Mouse (Mus musculus) forebrain, embryonic 12.5 days (tissue): ENCODE measurements around the gene Skiv2l. TPM values are rescaled to one million over a fixed set of nuclear protein-coding genes. Genes with fewer than 3 reads are reported as not detected.

Experiments used
- ATAC-seq: fragments of 200-750 bp; cut with Nextera tagmentation; 2 replicates; pipeline ENCODE4 v1.8.0; 2017; ENCODE audit warnings: moderate TSS enrichment; ENCODE audit not compliant: low FRiP score
- H3K27ac ChIP-seq: fragments of 300-500 bp; sonication (generic); 2 replicates; pipeline ENCODE4 v1.5.1; 2016; ENCODE audit warnings: mild to moderate bottlenecking
- H3K27me3 ChIP-seq: fragments of 300-500 bp; sonication (generic); 2 replicates; pipeline ENCODE4 v1.6.1; 2016; ENCODE audit warnings: mild to moderate bottlenecking
- H3K36me3 ChIP-seq: fragments of 300-500 bp; sonication (generic); replicated peaks from 2 replicates; pipeline ENCODE4 v1.6.1; 2016; ENCODE audit warnings: mild to moderate bottlenecking
- H3K4me1 ChIP-seq: fragments of 300-500 bp; sonication (generic); 2 replicates; pipeline ENCODE4 v1.6.1; 2016
- H3K4me2 ChIP-seq: fragments of 300-500 bp; sonication (generic); 2 replicates; pipeline ENCODE4 v1.6.1; 2016; ENCODE audit warnings: mild to moderate bottlenecking, moderate library complexity
- H3K4me3 ChIP-seq: fragments of 300-500 bp; sonication (generic); replicated peaks from 2 replicates; pipeline ENCODE4 v1.5.1; 2016; ENCODE audit warnings: mild to moderate bottlenecking
- H3K9ac ChIP-seq: fragments of 300-500 bp; sonication (generic); 2 replicates; pipeline ENCODE4 v1.6.1; 2016; ENCODE audit warnings: mild to moderate bottlenecking
- H3K9me3 ChIP-seq: fragments of 300-500 bp; sonication (generic); 2 replicates; pipeline ENCODE4 v1.6.1; 2016
- WGBS: fragments of 180-500 bp; shearing (Covaris S2); methylation state at CpG from one replicate; pipeline ENCODE4 v1.1.7; 2016; 5-methylcytosine and 5-hydroxymethylcytosine counted together
- polyA plus RNA-seq: library from polyadenylated mRNA; unstranded; fragments of >200 nt; fragmentation: Nextera tagmentation; extraction: Ambion mirVana; gene quantifications from 2 replicates; pipeline ENCODE4 v1.2.1, GENCODE M21; 2016

Skiv2l gene
- polyA plus RNA-seq, 1 experiment from 2014 or later, result 61.8 TPM

DNA sequence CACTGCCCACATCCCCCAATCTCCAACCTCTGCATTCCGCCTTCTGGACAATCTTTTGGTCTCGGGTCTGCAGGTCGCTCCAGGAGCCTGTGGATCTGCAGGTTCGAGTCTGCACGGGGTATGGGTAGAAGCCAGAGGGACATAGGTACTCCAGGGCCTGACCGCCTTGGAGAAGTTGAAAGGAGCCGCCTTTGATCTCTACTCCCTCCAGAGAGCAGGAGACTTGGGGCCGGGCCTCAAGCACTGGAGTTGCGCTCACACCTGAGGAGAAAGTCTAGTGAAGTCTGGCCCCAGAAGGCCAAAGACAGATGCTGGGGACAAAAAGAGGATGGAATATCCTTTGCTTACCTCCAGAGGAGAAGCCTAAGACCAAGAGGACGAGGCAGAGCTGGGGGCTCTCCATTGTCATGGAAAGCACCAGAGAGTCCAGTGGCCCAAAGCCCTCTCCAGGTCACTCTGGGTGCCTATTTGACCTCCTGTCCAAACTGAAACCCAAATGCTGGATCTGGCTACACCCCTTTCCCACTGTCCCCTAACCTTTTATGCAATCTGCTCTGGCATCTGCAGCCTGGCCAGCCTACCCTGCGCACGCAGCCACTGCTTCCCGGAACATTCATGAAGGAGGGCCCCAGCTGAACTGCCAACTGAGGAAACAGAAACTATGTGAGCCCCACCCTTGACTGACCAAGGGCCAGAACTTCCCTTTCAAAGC, 11.8 kb upstream of the Skiv2l start:
- WGBS, result 80% methylated on average over 13 of the region's 13 CpGs

GRCm38 (mm10) chr17:34860514-34860913, 10.5 kb upstream of the Skiv2l start:
- Histone ChIP-seq H3K27ac (no peak overlapping the region), H3K36me3 (peaks cover 24% of the 10 kb centered on the region), H3K9ac (no peak overlapping the region), H3K4me2 (no peak overlapping the region), H3K4me1 (peaks cover 3% of the 10 kb centered on the region; the same call in 1 of the 2 replicates), H3K27me3 (0 out of 2 replicates have a peak, but pooled peaks cover 9% of the 10 kb centered on the region), H3K4me3 (no peak overlapping the region), H3K9me3 (no peaks in the 10 kb centered on the region)
- ATAC-seq, result no peak
- 89% methylated on average over 9 of the region's 9 CpGs for WGBS

More for the DNA sequence above, 11.8 kb upstream of the Skiv2l start:
- Histone ChIP-seq H3K27me3 (0 out of 2 replicates have a peak, but pooled peaks cover 9% of the 10 kb centered on the region), H3K36me3 (peaks cover 12% of the 10 kb centered on the region; the same call in 1 of the 2 replicates), H3K9ac (no peak overlapping the region), H3K9me3 (no peaks in the 10 kb centered on the region), H3K4me1 (peaks cover 3% of the 10 kb centered on the region; the same call in 1 of the 2 replicates), H3K27ac (no peak overlapping the region), H3K4me3 (no peak overlapping the region), H3K4me2 (no peak overlapping the region)
- ATAC-seq, result no peak

- Histone ChIP-seq H3K4me1 (no peaks in the 10 kb centered on the region), H3K36me3 (peaks cover 41% of the 10 kb centered on the region), H3K4me2 (no peak overlapping the region), H3K27ac (no peak overlapping the region), H3K4me3 (no peak overlapping the region), H3K27me3 (0 out of 2 replicates have a peak, but pooled peaks cover 9% of the 10 kb centered on the region), H3K9me3 (no peaks in the 10 kb centered on the region), H3K9ac (no peak overlapping the region)
- WGBS, result 89% methylated on average over 4 of the region's 4 CpGs
- ATAC-seq, result no peak
Measured at GRCm38 (mm10) chr17:34858670-34859069, 8.7 kb upstream of the Skiv2l start.

DNA sequence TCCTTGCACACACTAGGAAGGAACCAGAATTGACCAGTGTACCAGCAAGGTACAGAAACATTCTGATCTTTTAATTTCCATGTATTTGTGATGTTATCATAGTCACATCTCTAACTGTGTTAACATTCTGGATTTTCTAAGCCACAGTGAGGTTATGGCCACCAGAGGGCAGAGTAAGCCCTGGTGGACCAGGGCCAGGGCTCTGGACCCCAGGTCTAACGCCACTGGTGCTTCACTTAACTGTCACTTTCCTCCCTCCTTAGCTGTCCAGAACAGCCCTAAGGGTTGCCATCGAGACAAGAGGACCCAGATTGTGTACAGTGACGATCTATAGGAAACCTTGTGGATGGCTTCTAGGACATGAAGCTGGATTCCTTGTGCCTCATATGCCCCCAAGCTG, 5.8 kb upstream of the Skiv2l start:
- no peaks in the 10 kb centered on the region for H3K27me3 ChIP-seq
- WGBS, result 44% methylated on average over 3 of the region's 3 CpGs
- no peak overlapping the region for H3K4me2 ChIP-seq
- peaks cover 10% of the 10 kb centered on the region for H3K4me1 ChIP-seq
- H3K9me3 ChIP-seq, result no peaks in the 10 kb centered on the region
- H3K27ac ChIP-seq, result no peak overlapping the region
- no peak for ATAC-seq
- peaks cover 57% of the 10 kb centered on the region for H3K36me3 ChIP-seq
- no peak overlapping the region for H3K9ac ChIP-seq
- H3K4me3 ChIP-seq, result no peak overlapping the region

DNA sequence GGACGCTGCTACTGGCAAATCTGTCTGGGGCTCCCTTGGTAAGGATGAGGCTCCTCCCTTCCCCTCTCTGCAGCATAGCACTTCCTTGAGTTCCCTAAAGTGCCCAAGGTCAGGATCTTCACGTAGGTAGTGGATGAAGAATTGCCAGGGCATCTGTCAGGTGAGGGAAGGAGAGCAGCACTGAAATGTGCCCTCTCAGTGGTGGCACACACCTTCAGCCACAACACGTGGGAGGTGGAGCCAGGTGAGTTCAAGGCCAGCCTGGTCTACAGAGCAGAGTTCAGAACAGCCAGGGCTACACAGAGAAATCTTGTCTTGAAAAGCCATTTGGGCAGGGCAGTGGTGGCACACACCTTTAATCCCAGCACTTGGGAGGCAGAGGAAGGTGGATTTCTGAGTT, 4.8 kb upstream of the Skiv2l start:
- Histone ChIP-seq H3K9me3 (no peaks in the 10 kb centered on the region), H3K27ac (no peak overlapping the region), H3K4me3 (no peak overlapping the region), H3K27me3 (no peaks in the 10 kb centered on the region), H3K4me1 (peaks cover 14% of the 10 kb centered on the region), H3K9ac (no peak overlapping the region), H3K4me2 (no peak overlapping the region), H3K36me3 (peaks cover 57% of the 10 kb centered on the region)
- WGBS, result 74% methylated on average over 3 of the region's 3 CpGs
- no peak for ATAC-seq

DNA sequence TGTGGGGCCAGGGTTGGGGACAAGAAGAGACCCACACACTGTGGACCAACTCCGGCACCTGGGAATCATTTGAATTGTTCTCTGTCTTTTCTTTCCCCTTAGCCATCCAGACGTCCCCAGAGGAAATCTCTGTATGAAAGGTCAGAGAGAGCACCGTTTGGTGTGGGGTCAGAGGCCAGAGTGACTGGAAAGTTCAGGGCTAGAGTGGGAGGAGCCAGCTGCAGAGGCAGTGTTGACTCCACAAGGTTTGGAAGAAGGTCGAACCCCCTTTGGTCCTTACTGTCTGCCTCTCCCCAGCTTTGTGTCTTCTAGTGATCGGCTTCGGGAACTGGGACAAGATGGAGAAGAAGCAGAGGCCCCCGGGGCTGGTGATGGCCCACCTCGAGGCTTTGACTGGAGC, 3.5 kb upstream of the Skiv2l start:
- ATAC-seq, result no peak

DNA sequence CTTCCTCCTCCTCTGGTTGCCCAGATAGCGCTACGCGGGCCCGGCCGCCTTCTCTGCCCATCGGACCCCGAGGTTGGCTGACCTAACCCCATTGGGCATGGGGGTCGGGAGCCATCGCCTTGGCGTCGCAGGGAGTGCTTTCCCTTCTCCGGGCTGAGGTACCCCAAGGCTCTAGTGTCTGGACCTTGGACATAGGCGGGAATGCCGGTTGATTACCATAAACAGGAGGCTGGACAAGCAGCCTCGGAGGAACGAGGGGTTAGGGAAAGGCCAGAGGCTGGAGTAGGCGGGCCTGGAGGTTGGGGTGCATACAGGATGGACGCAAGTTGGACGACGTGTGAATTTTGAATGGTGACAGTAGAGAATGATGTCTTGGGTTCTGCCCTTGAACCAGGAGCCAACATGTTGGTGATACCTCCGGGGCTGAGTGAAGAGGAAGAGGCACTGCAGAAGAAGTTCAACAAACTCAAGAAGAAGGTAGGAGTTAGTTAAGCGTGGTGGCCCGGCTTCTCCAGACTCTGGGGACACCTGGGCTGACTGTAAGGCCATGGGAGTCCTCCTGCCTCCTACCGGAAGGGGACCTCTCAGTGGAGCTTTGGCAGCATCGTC, 611 bp upstream of the Skiv2l start:
- Histone ChIP-seq H3K27ac (peak overlapping the region; percentile 44; the same call in 1 of the 2 replicates), H3K9ac (peak overlapping the region; percentile 88), H3K4me1 (peaks cover 22% of the 10 kb centered on the region), H3K36me3 (peaks cover 60% of the 10 kb centered on the region), H3K4me3 (peak overlapping the region; percentile 75), H3K9me3 (no peaks in the 10 kb centered on the region), H3K4me2 (peak overlapping the region; percentile 90), H3K27me3 (no peaks in the 10 kb centered on the region)
- no peak; the same call in none of the 2 replicates for ATAC-seq
- WGBS, result under 1% methylated on average over 25 of the region's 25 CpGs

More for the DNA sequence above, 3.5 kb upstream of the Skiv2l start:
- Histone ChIP-seq H3K9me3 (no peaks in the 10 kb centered on the region), H3K27ac (no peak overlapping the region), H3K36me3 (peaks cover 57% of the 10 kb centered on the region), H3K4me3 (no peak overlapping the region), H3K4me1 (peaks cover 22% of the 10 kb centered on the region), H3K4me2 (no peak overlapping the region), H3K27me3 (no peaks in the 10 kb centered on the region), H3K9ac (no peak overlapping the region)
- 83% methylated on average over 8 of the region's 8 CpGs for WGBS

DNA sequence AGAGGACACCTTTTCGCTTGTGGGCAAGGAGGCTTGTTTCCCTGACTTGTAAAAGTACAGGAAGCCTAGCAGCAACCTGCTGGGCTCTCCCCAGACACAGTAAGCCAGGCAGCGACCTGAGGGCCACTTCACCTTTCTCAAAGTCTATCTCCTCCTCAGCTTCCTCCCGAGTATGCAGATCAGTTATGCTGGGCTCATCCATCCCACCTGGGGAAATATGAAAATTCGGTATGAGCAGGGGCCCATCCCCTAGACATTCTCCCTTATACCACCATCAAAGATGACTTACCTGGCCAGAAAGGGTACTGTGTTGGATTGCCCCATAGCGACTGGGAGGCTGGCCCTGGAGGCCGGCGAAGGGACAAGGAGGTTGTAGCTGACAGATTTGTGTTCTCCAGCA, 2.4 kb downstream of the Skiv2l start:
- H3K9me3 ChIP-seq, result no peaks in the 10 kb centered on the region
- ATAC-seq, result no peak
- no peak overlapping the region for H3K4me3 ChIP-seq
- no peak overlapping the region for H3K9ac ChIP-seq
- no peak overlapping the region for H3K27ac ChIP-seq
- peaks cover 62% of the 10 kb centered on the region for H3K36me3 ChIP-seq
- H3K4me1 ChIP-seq, result peaks cover 22% of the 10 kb centered on the region
- 92% methylated on average over 7 of the region's 7 CpGs for WGBS
- H3K27me3 ChIP-seq, result no peaks in the 10 kb centered on the region
- no peak overlapping the region for H3K4me2 ChIP-seq

DNA sequence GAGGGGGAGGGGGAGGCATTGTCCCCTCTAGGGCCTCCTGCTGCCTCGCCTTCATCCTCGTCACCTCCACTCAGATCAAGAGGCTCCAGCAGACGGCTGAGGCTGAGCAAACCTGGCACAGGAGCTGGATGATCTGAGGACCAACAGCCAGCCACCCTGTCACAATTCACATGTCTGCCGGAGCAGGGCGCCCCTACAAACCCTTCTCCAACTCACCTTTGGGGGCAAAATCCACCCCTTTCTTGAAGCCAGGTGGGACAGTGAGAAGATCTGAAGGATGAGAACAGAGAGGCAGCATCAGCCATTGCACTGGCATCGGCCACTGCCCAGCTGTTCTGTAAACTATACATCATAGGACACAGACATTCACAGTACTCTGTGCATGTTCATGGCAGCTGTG, 2.8 kb downstream of the Skiv2l start:
- Histone ChIP-seq H3K4me2 (no peak overlapping the region), H3K9ac (no peak overlapping the region), H3K4me1 (peaks cover 22% of the 10 kb centered on the region), H3K9me3 (no peaks in the 10 kb centered on the region), H3K36me3 (peaks cover 62% of the 10 kb centered on the region), H3K27me3 (no peaks in the 10 kb centered on the region), H3K4me3 (no peak overlapping the region), H3K27ac (no peak overlapping the region)
- ATAC-seq, result no peak
- 87% methylated on average over 6 of the region's 6 CpGs for WGBS

- WGBS, result 94% methylated on average over 13 of the region's 13 CpGs
- H3K4me3 ChIP-seq, result no peak overlapping the region
- no peak overlapping the region for H3K4me2 ChIP-seq
- H3K9ac ChIP-seq, result no peak overlapping the region
- no peaks in the 10 kb centered on the region for H3K27me3 ChIP-seq
- no peaks in the 10 kb centered on the region for H3K9me3 ChIP-seq
- H3K27ac ChIP-seq, result no peak overlapping the region
- H3K4me1 ChIP-seq, result peaks cover 8% of the 10 kb centered on the region
- H3K36me3 ChIP-seq, result peaks cover 84% of the 10 kb centered on the region
- ATAC-seq, result no peak
Measured at GRCm38 (mm10) chr17:34844884-34845283, 5.1 kb downstream of the Skiv2l start.

DNA sequence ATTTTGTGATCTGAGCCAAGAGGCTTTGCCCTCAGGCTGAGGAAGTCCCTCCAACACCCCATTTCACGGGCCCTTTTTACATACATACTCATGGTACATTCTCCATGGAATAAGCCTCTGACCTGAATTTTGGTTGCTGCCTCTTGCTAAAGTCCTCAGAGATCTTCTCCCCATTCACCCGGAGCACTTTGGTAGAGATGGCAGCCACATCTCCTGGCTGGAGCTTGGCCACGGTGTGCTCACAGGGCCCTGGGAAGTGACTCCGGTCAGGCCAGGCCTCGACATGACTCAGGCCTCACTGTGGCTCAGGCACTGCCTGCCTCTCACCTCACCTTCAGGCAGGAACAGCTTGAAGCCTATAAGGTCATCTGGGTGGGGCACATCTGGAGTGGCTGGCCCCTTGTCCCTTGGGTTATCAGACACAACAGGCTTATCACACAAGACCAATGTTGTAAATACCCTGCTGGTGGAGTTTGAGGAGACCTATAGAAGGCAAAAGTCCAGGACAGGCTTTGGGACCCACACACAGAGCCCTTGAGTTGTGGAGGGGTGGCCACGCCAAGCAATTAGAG, 9.2 kb downstream of the Skiv2l start:
- Histone ChIP-seq H3K4me2 (no peak overlapping the region), H3K36me3 (peaks cover 76% of the 10 kb centered on the region), H3K27ac (no peak overlapping the region), H3K4me1 (peaks cover 21% of the 10 kb centered on the region), H3K9ac (no peak overlapping the region), H3K9me3 (no peaks in the 10 kb centered on the region), H3K27me3 (no peaks in the 10 kb centered on the region), H3K4me3 (no peak overlapping the region)
- 91% methylated on average over 6 of the region's 6 CpGs for WGBS
- ATAC-seq, result no peak

- no peaks in the 10 kb centered on the region for H3K27me3 ChIP-seq
- no peak overlapping the region for H3K9ac ChIP-seq
- H3K9me3 ChIP-seq, result no peaks in the 10 kb centered on the region
- H3K4me3 ChIP-seq, result no peak overlapping the region; the same call in 1 of the 2 replicates
- no peak overlapping the region for H3K4me2 ChIP-seq
- no peak overlapping the region for H3K27ac ChIP-seq
- H3K4me1 ChIP-seq, result peaks cover 28% of the 10 kb centered on the region
- H3K36me3 ChIP-seq, result peaks cover 56% of the 10 kb centered on the region
- ATAC-seq, result no peak
- WGBS, result 92% methylated on average over 7 of the region's 7 CpGs
Measured at GRCm38 (mm10) chr17:34838785-34839184, 11.2 kb downstream of the Skiv2l start.
